ENCODE assay signal across 14 mouse cellular contexts in the genomic region with DNA sequence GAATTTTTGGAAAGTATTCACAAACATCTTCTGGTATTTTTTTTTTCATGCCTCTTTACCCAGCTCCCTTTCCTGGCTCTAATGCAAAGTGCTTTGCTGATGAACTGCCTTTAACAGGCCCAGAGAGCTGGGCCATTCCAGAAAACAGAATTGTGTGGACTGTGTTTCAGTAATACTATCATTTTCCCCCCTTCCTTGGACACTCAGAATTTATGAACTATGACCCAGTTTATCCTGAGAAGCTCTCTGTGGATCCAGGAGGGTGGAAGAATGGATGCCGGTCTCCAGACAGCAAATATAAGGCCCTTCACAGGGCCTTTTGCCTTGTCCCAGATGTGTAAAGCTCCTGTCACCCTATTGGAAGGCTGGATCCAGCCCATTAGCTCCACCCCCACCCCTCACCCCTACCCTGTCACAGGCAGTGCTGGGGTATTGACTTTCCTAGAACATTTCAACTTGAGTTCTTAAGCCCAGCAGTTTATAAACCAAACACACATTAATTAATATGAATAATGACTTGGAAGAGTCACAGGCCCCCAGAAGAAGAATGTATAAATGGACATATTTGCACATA.
DNase-seq lines count a peak whose midpoint lies in the region; ATAC-seq and TF ChIP-seq lines count a peak whose summit lies in the region.
"Had no signal": no experiment of that assay in that cellular context is flagged by ENCODE, and none has a peak within 500 bp of the region (broad histone marks: within the 10 kb centered on the region; RNA-seq: fewer than 3 reads in every experiment).

No protein-coding gene starts in this region.

- H3K9me3 ChIP-seq in hindbrain, embryonic 11.5 days (ENCODE audit: control insufficient read depth, low read length), result no peaks in the 10 kb centered on the region
- H3K9me3 ChIP-seq in hindbrain, embryonic 16.5 days (ENCODE audit: control insufficient read depth, low read length), result no peaks in the 10 kb centered on the region
- no peaks in the 10 kb centered on the region for H3K9me3 ChIP-seq in lung, postnatal 0 days (ENCODE audit: low read length)
- H3K9me3 ChIP-seq in embryonic facial prominence, embryonic 14.5 days (ENCODE audit: control insufficient read depth, low read length), result no peaks in the 10 kb centered on the region
- no peaks in the 10 kb centered on the region for H3K9me3 ChIP-seq in neural tube, embryonic 11.5 days (ENCODE audit: control insufficient read depth, low read length)
- H3K9me3 ChIP-seq: forebrain, embryonic 13.5 days had no signal

- 0 out of 2 replicates have a peak, but pooled peaks have one; percentile 51 for ATAC-seq in hindbrain, embryonic 11.5 days (ENCODE audit: low FRiP score)
- no peak for ATAC-seq in hindbrain, embryonic 16.5 days
- peak; percentile 59 for ATAC-seq in lung, postnatal 0 days
- ATAC-seq in embryonic facial prominence, embryonic 14.5 days (ENCODE audit: low read depth), result no peak
- no peak for ATAC-seq in neural tube, embryonic 11.5 days (ENCODE audit: insufficient read depth, low FRiP score, low TSS enrichment)
- ATAC-seq: forebrain, embryonic 13.5 days had no signal

- no peak for TF ChIP-seq CTCF in lung, postnatal 0 days (IDR thresholded peaks at IDR 0.05)

- no peak overlapping the region for H3K4me3 ChIP-seq in hindbrain, embryonic 11.5 days (ENCODE audit: low read depth, low read length)
- no peak overlapping the region for H3K4me3 ChIP-seq in hindbrain, embryonic 16.5 days (ENCODE audit: low read length)
- no peak overlapping the region for H3K4me3 ChIP-seq in lung, postnatal 0 days (ENCODE audit: low read depth, low read length)
- no peak overlapping the region for H3K4me3 ChIP-seq in embryonic facial prominence, embryonic 14.5 days (ENCODE audit: low read depth, low read length)
- no peak overlapping the region for H3K4me3 ChIP-seq in neural tube, embryonic 11.5 days (ENCODE audit: low read depth, low read length)
- H3K4me3 ChIP-seq: forebrain, embryonic 13.5 days had no signal

- no peaks in the 10 kb centered on the region for H3K36me3 ChIP-seq in hindbrain, embryonic 11.5 days (ENCODE audit: control insufficient read depth, insufficient read depth, low read length)
- no peaks in the 10 kb centered on the region for H3K36me3 ChIP-seq in hindbrain, embryonic 16.5 days (ENCODE audit: control insufficient read depth, insufficient read depth, low read length)
- H3K36me3 ChIP-seq in lung, postnatal 0 days (ENCODE audit: insufficient read depth, low read length), result no peaks in the 10 kb centered on the region
- no peaks in the 10 kb centered on the region for H3K36me3 ChIP-seq in embryonic facial prominence, embryonic 14.5 days (ENCODE audit: control insufficient read depth, insufficient read depth, low read length)
- no peaks in the 10 kb centered on the region for H3K36me3 ChIP-seq in neural tube, embryonic 11.5 days (ENCODE audit: control insufficient read depth, insufficient read depth, low read length)

- 36% methylated on average over 1 of the region's 1 CpGs for WGBS in hindbrain, embryonic 11.5 days
- 50% methylated on average over 1 of the region's 1 CpGs for WGBS in hindbrain, embryonic 16.5 days
- WGBS in lung, postnatal 0 days, result 59% methylated on average over 1 of the region's 1 CpGs
- 63% methylated on average over 1 of the region's 1 CpGs for WGBS in embryonic facial prominence, embryonic 14.5 days
- WGBS in neural tube, embryonic 11.5 days, result 12% methylated on average over 1 of the region's 1 CpGs

- H3K4me2 ChIP-seq in hindbrain, embryonic 11.5 days (replicated peaks; ENCODE audit: low read depth, low read length), result no peak overlapping the region
- no peak overlapping the region for H3K4me2 ChIP-seq in hindbrain, embryonic 16.5 days (ENCODE audit: low read length)
- H3K4me2 ChIP-seq in lung, postnatal 0 days (replicated peaks; ENCODE audit: low read depth, low read length), result no peak overlapping the region
- H3K4me2 ChIP-seq in embryonic facial prominence, embryonic 14.5 days (ENCODE audit: low read depth, low read length), result no peak overlapping the region
- no peak overlapping the region for H3K4me2 ChIP-seq in neural tube, embryonic 11.5 days (ENCODE audit: low read depth)
- H3K4me2 ChIP-seq: forebrain, embryonic 13.5 days had no signal

- H3K27ac ChIP-seq in hindbrain, embryonic 11.5 days (ENCODE audit: low read depth, low read length), result no peak overlapping the region
- no peak overlapping the region for H3K27ac ChIP-seq in hindbrain, embryonic 16.5 days (ENCODE audit: low read depth, low read length)
- peak overlapping the region; percentile 20; the same call in 1 of the 2 replicates for H3K27ac ChIP-seq in lung, postnatal 0 days (ENCODE audit: low read length)
- no peak overlapping the region for H3K27ac ChIP-seq in embryonic facial prominence, embryonic 14.5 days (replicated peaks; ENCODE audit: low read depth, low read length)
- H3K27ac ChIP-seq in neural tube, embryonic 11.5 days (ENCODE audit: low read depth, low read length), result no peak overlapping the region
- H3K27ac ChIP-seq: forebrain, embryonic 13.5 days had no signal

- H3K27me3 ChIP-seq in hindbrain, embryonic 11.5 days (ENCODE audit: control insufficient read depth, insufficient read depth, low read length), result no peaks in the 10 kb centered on the region
- no peaks in the 10 kb centered on the region for H3K27me3 ChIP-seq in hindbrain, embryonic 16.5 days (replicated peaks; ENCODE audit: control insufficient read depth, insufficient read depth, low read length)
- no peaks in the 10 kb centered on the region; the same call in 1 of the 2 replicates for H3K27me3 ChIP-seq in lung, postnatal 0 days (replicated peaks; ENCODE audit: insufficient read depth, low read length)
- no peaks in the 10 kb centered on the region for H3K27me3 ChIP-seq in embryonic facial prominence, embryonic 14.5 days (replicated peaks; ENCODE audit: control insufficient read depth, insufficient read depth, low read length)
- H3K27me3 ChIP-seq in neural tube, embryonic 11.5 days (ENCODE audit: control insufficient read depth, insufficient read depth, low read length), result no peaks in the 10 kb centered on the region
- H3K27me3 ChIP-seq: CH12.LX; forebrain, embryonic 13.5 days had no signal

- no peak for DNase-seq in hindbrain, embryonic 11.5 days (ENCODE audit: low spot score)
- DNase-seq in lung, postnatal 0 days (ENCODE audit: low spot score), result peak; percentile 66
- no peak for DNase-seq in lung, postnatal 10 days
- peak; percentile 25 for DNase-seq in embryonic facial prominence, embryonic 14.5 days (ENCODE audit: low spot score)
- peak; percentile 40 for DNase-seq in neural tube, embryonic 11.5 days (ENCODE audit: low spot score)
- no peak for DNase-seq in urinary bladder, postnatal 36 days (ENCODE audit: low spot score in 2 of 2)
- DNase-seq in urinary bladder, adult 18-20 months (ENCODE audit: low spot score in 2 of 2), result no peak
- DNase-seq: adrenal gland, postnatal 36 days; gastrocnemius, postnatal 14 days; lung, adult 18-20 months; right cerebral cortex, postnatal 4 days had no signal

- no peaks in the 10 kb centered on the region for H3K4me1 ChIP-seq in hindbrain, embryonic 11.5 days (replicated peaks; ENCODE audit: control insufficient read depth, insufficient read depth, low read length)
- H3K4me1 ChIP-seq in hindbrain, embryonic 16.5 days (ENCODE audit: control insufficient read depth, insufficient read depth, low read depth, low read length), result peaks cover 12% of the 10 kb centered on the region
- peaks cover 5% of the 10 kb centered on the region; the same call in 1 of the 2 replicates for H3K4me1 ChIP-seq in lung, postnatal 0 days (ENCODE audit: insufficient read depth, low read depth, low read length)
- peaks cover 20% of the 10 kb centered on the region for H3K4me1 ChIP-seq in embryonic facial prominence, embryonic 14.5 days (ENCODE audit: control insufficient read depth, insufficient read depth, low read length)
- H3K4me1 ChIP-seq in neural tube, embryonic 11.5 days (ENCODE audit: control insufficient read depth, insufficient read depth, low read length), result peaks cover 14% of the 10 kb centered on the region

- no peak for TF ChIP-seq EP300 in lung, postnatal 0 days (IDR thresholded peaks at IDR 0.05)

- no peak overlapping the region for H3K9ac ChIP-seq in hindbrain, embryonic 11.5 days (ENCODE audit: low read depth, low read length)
- no peak overlapping the region for H3K9ac ChIP-seq in hindbrain, embryonic 16.5 days (ENCODE audit: low read depth, low read length)
- H3K9ac ChIP-seq in lung, postnatal 0 days (replicated peaks; ENCODE audit: low read depth), result no peak overlapping the region
- H3K9ac ChIP-seq in embryonic facial prominence, embryonic 14.5 days (ENCODE audit: low read depth, low read length), result no peak overlapping the region
- H3K9ac ChIP-seq in neural tube, embryonic 11.5 days (ENCODE audit: low read length), result no peak overlapping the region
- H3K9ac ChIP-seq: forebrain, embryonic 13.5 days had no signal

Comparison
In these comparisons a context has a peak if more than half of its experiments do, and no peak if none do; other contexts are left out.
1. ATAC-seq: peak in hindbrain, embryonic 11.5 days (single experiment) and lung, postnatal 0 days (single experiment); none in hindbrain, embryonic 16.5 days (single experiment), embryonic facial prominence, embryonic 14.5 days (single experiment) and neural tube, embryonic 11.5 days (single experiment).
2. DNase-seq: peak in lung, postnatal 0 days (single experiment), embryonic facial prominence, embryonic 14.5 days (single experiment) and neural tube, embryonic 11.5 days (single experiment); none in hindbrain, embryonic 11.5 days (single experiment), lung, postnatal 10 days (single experiment), urinary bladder, postnatal 36 days (0 of 2) and urinary bladder, adult 18-20 months (0 of 2).